Mouse (Mus musculus) megakaryocyte, embryonic 14.5 days (primary cell): ENCODE data around the gene Cacna2d4.

ENCODE experiments used
- FLI1 ChIP-seq: IDR thresholded peaks from 2 replicates; pipeline ENCODE4 v1.6.1; 2012; ENCODE audit warnings: low read length, inconsistent platforms, mixed read lengths
- GATA1 ChIP-seq: IDR thresholded peaks from 3 replicates; pipeline ENCODE4 v1.6.1; 2012; ENCODE audit warnings: mixed read lengths, low read length, inconsistent platforms, borderline replicate concordance

GRCm38 (mm10) chr6:119328521-119329115, 92.3 kb downstream of the Cacna2d4 start:
- TF ChIP-seq FLI1 (no peak), GATA1 (no peak)
